Mouse (Mus musculus) spleen, adult 2 months (tissue): ENCODE data around the gene Peg12. TPM values are rescaled to one million over a fixed set of nuclear protein-coding genes. Genes with fewer than 3 reads are reported as not detected.

ENCODE experiments used
- DNase-seq, 2 experiments: peaks; one replicate each; pipeline versions ENCODE4 v3.0.0 to v3.0.0-alpha.2; 2012 to 2021; ENCODE audit warnings: low spot score in 2 of 2, low read depth in 1 of 2
- H3K27ac ChIP-seq: fragments of 200-500 bp; 2 replicates; pipeline ENCODE4 v1.5.1; 2012; ENCODE audit warnings: low read length, inconsistent platforms; ENCODE audit not compliant: insufficient read depth
- H3K27me3 ChIP-seq: fragments of 200-500 bp; 2 replicates; pipeline ENCODE4 v1.6.1; 2012; ENCODE audit warnings: mild to moderate bottlenecking, moderate library complexity, low read length, inconsistent platforms; ENCODE audit not compliant: control insufficient read depth, insufficient read depth
- H3K36me3 ChIP-seq: fragments of 200-500 bp; 2 replicates; pipeline ENCODE4 v1.6.1; 2012; ENCODE audit warnings: mild to moderate bottlenecking, low read length, inconsistent platforms; ENCODE audit not compliant: control insufficient read depth, insufficient read depth
- H3K4me1 ChIP-seq: fragments of 200-500 bp; 2 replicates; pipeline ENCODE4 v1.6.1; 2011; ENCODE audit warnings: inconsistent platforms; ENCODE audit not compliant: control insufficient read depth, insufficient read depth, insufficient read length
- H3K4me3 ChIP-seq: fragments of 200-500 bp; 2 replicates; pipeline ENCODE4 v1.5.1; 2011; ENCODE audit warnings: mild to moderate bottlenecking, inconsistent platforms; ENCODE audit not compliant: insufficient read depth, insufficient read length; ENCODE audit errors: extremely low read depth
- CTCF ChIP-seq: fragments of 200-500 bp; IDR thresholded peaks from 2 replicates; pipeline ENCODE4 v1.5.1; 2011; ENCODE audit warnings: mild to moderate bottlenecking, inconsistent platforms; ENCODE audit not compliant: insufficient read depth, insufficient read length, insufficient replicate concordance; ENCODE audit errors: extremely low read depth
- POLR2A ChIP-seq: fragments of 200-500 bp; IDR thresholded peaks from 2 replicates; pipeline ENCODE4 v1.6.1; 2011; ENCODE audit warnings: low read depth, low read length, inconsistent platforms
- whole genome bisulfite sequencing: fragments of 180-500 bp; shearing (Covaris S2); methylation state at CpG from one replicate; pipeline ENCODE4 v1.1.7; 2018; 5-methylcytosine and 5-hydroxymethylcytosine counted together
- polyA plus RNA-seq: library from polyadenylated mRNA; depleted of rRNA; stranded (reverse); fragments of >200 nt; gene quantifications from 2 replicates; pipeline ENCODE4 v1.2.3, GENCODE M21; 2012; rRNA removed

The Peg12 gene
- polyA plus RNA-seq, 1 experiment = 0.61 TPM

DNA sequence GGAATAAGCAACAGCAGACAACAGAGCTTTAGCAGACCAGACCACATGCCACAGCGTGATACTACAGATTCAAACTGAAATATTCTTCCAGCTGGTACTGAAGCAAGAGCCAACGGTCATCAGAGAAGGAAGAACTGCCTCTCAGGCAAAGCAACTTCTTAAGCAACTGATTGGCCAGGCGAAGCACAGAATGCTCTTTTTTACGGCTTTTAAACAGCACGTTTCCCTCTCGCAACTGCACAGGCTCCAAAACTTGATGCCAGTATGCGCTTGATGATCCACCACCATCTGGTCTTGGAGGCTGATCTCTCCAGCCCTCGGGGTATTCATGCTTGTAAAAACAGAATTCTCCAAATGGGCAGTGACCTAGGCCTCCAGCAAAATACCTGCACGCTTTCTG is 46.0 kb downstream of the Peg12 start:
- no peak overlapping the region for H3K4me3 ChIP-seq
- WGBS = 86% methylated on average over 9 of the region's 9 CpGs
- H3K4me1 ChIP-seq = no peaks in the 10 kb centered on the region
- H3K36me3 ChIP-seq = no peaks in the 10 kb centered on the region
- TF ChIP-seq POLR2A (no peak), CTCF (no peak)
- DNase-seq = no peak
- H3K27me3 ChIP-seq = no peaks in the 10 kb centered on the region
- H3K27ac ChIP-seq = no peak overlapping the region

DNA sequence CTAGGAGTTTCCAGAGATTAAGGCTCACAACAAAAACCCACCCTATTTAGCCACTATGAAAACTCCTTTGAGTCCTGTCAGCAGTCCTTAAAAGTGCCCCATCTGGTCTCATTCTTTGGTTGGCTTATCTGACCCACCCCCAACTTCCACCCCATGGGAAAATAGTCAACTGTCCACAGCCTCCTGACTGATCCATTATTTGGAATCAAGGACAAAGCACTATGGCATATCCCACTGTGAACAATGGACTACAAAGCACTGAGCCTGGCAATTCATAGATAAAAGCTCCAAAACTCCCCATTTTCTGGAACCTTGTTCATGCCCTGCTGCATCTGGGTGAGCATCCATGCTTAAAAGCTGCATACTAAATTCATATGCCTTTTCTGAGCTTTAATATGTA is 48.1 kb downstream of the Peg12 start:
- Histone ChIP-seq H3K4me1 (no peaks in the 10 kb centered on the region), H3K36me3 (no peaks in the 10 kb centered on the region), H3K27me3 (no peaks in the 10 kb centered on the region), H3K27ac (no peak overlapping the region), H3K4me3 (no peak overlapping the region)
- DNase-seq = no peak
- TF ChIP-seq CTCF (no peak), POLR2A (no peak)

DNA sequence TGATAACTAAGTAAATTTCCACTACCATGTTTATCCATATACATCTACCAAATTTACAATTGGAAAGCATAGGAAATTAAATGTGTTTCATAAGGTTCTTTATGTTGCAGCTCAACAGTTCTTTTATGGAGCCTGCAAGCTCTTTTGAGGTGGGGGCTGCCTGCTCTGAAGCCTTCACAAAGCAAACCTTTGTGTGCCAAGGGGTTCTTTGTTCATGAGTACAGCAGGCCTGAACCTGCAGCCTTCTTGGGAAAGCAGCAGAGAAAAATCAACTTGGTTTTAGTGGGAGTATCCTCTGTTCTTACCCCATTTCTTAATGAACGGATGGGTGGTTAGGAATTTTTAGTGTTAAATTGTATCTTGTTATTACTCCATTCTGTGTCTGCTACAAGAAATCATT is 49.1 kb downstream of the Peg12 start:
- Histone ChIP-seq H3K27ac (no peak overlapping the region), H3K27me3 (no peaks in the 10 kb centered on the region), H3K4me3 (no peak overlapping the region), H3K36me3 (no peaks in the 10 kb centered on the region), H3K4me1 (no peaks in the 10 kb centered on the region)
- no peak for DNase-seq
- TF ChIP-seq POLR2A = no peak
- TF ChIP-seq CTCF = no peak
- WGBS = 78% methylated on average over 1 of the region's 1 CpGs

Other genes starting within 250 kb of the Peg12 start
- gene Ndn, start 117.9 kb downstream of the Peg12 start, polyA plus RNA-seq = 2.7 and 4.4 TPM in 2 replicates
- not detected in 2 replicates for gene Magel2, start 87.5 kb downstream of the Peg12 start, polyA plus RNA-seq
- 0.31 and 0.33 TPM in 2 replicates for gene Mkrn3, start 44.4 kb downstream of the Peg12 start, polyA plus RNA-seq